Mouse (Mus musculus): Measurements from ENCODE around the gene Ffar1. TPM values are rescaled to one million over a fixed set of nuclear protein-coding genes. Genes with fewer than 3 reads are reported as not detected.

Gene Ffar1
- total RNA-seq, 2 experiments from 2014 or later: not detected

- intact Hi-C loops (cut with DNase I): no loop called here
- no peak for DNase-seq (ENCODE audit: low spot score)
Observed at GRCm38 (mm10) chr7:30811757-30812290, 49.5 kb downstream of the Ffar1 start.

- intact Hi-C loops (cut with DNase I): no loop called here
- no peak for DNase-seq (ENCODE audit: low spot score)
Observed at GRCm38 (mm10) chr7:30810319-30810718, 51.0 kb downstream of the Ffar1 start.

Other genes starting within 250 kb of the Ffar1 start
- gene Upk1a, start 248.7 kb downstream of the Ffar1 start, total RNA-seq (2021): under 1 TPM in 1 of 2 experiments, not detected in 1; 0.52 TPM
- gene Cox6b1, start 235.4 kb downstream of the Ffar1 start, total RNA-seq (2021): 1,000 to 10,000 TPM; 4,579 to 4,828 TPM
- not detected for gene Etv2, start 225.7 kb downstream of the Ffar1 start, total RNA-seq (2021)
- gene Rbm42, start 211.2 kb downstream of the Ffar1 start, total RNA-seq (2021): 10 to 100 TPM; 49.9 to 53.9 TPM
- gene Haus5, start 196.6 kb downstream of the Ffar1 start, total RNA-seq (2021): 1 to 10 TPM; 4.3 TPM
- under 1 TPM in 1 of 2 experiments, not detected in 1; 0.65 TPM for gene Pmis2, start 190.0 kb downstream of the Ffar1 start, total RNA-seq (2021)
- gene 2200002J24Rik, start 162.6 kb downstream of the Ffar1 start, total RNA-seq (2021): not detected
- gene Atp4a, start 149.4 kb downstream of the Ffar1 start, total RNA-seq (2021): not detected
- 100 to 1,000 TPM; 269 to 278 TPM for gene Tmem147, start 132.0 kb downstream of the Ffar1 start, total RNA-seq (2021)
- gene Gapdhs, start 117.9 kb downstream of the Ffar1 start, total RNA-seq (2021): not detected
- gene Sbsn, start 110.1 kb downstream of the Ffar1 start, total RNA-seq (2021): 1 to 10 TPM; 2.3 to 5.5 TPM
- gene Dmkn, start 97.8 kb downstream of the Ffar1 start, total RNA-seq (2021): 1 to 10 TPM; 3.6 to 6.6 TPM
- gene Krtdap, start 73.7 kb downstream of the Ffar1 start, total RNA-seq (2021): not detected
- under 1 TPM in 1 of 2 experiments, not detected in 1; 0.22 TPM for gene Ffar2, start 37.8 kb downstream of the Ffar1 start, total RNA-seq (2021)
- not detected for gene Ffar3, start 5.4 kb downstream of the Ffar1 start, total RNA-seq (2021)
- gene Cd22, start 18.8 kb upstream of the Ffar1 start, total RNA-seq (2021): 1 to 10 TPM in 1 of 2 experiments, under 1 TPM in 1; 0.78 to 1.4 TPM
- under 1 TPM in 1 of 2 experiments, not detected in 1; 0.36 TPM for gene Mag, start 53.3 kb upstream of the Ffar1 start, total RNA-seq (2021)
- 1 to 10 TPM; 6.5 to 9.5 TPM for gene Hamp2, start 63.1 kb upstream of the Ffar1 start, total RNA-seq (2021)
- gene Hamp, start 82.5 kb upstream of the Ffar1 start, total RNA-seq (2021): 10 to 100 TPM; 16.8 to 34.4 TPM
- gene Usf2, start 95.2 kb upstream of the Ffar1 start, total RNA-seq (2021): 100 to 1,000 TPM; 103 to 121 TPM
- gene Lsr, start 111.9 kb upstream of the Ffar1 start, total RNA-seq (2021): 1 to 10 TPM; 4.3 to 5.6 TPM
- gene Fam187b, start 112.2 kb upstream of the Ffar1 start, total RNA-seq (2021): under 1 TPM in 1 of 2 experiments, not detected in 1; 0.29 TPM
- 10 to 100 TPM; 26.1 to 31.0 TPM for gene Fxyd5, start 180.9 kb upstream of the Ffar1 start, total RNA-seq (2021)
- 1 to 10 TPM in 1 of 2 experiments, under 1 TPM in 1; 0.70 to 1.3 TPM for gene Fxyd7, start 189.9 kb upstream of the Ffar1 start, total RNA-seq (2021)
- gene Fxyd1, start 195.6 kb upstream of the Ffar1 start, total RNA-seq (2021): 100 to 1,000 TPM; 861 to 862 TPM
- 1 to 10 TPM; 2.6 to 4.8 TPM for gene Lgi4, start 197.8 kb upstream of the Ffar1 start, total RNA-seq (2021)
- gene Fxyd3, start 215.1 kb upstream of the Ffar1 start, total RNA-seq (2021): 1 to 10 TPM; 3.1 to 3.8 TPM